Mouse (Mus musculus) kidney, adult 10 weeks (tissue): ENCODE measurements around the gene Tpte. TPM values are rescaled to one million over a fixed set of nuclear protein-coding genes. Genes with fewer than 3 reads are reported as not detected.

Experiments
- polyA plus RNA-seq: library from polyadenylated mRNA; stranded (reverse); fragments of 350-450 nt; fragmentation: Illumina TruSeq; extraction: RNeasy Lipid Tissue Mini Kit (QIAGEN cat#74804); gene quantifications from one replicate; pipeline ENCODE4 v1.2.3, GENCODE M21; 2014; ENCODE audit warnings: low read depth, low replicate concordance

Tpte gene
- not detected for polyA plus RNA-seq

DNA sequence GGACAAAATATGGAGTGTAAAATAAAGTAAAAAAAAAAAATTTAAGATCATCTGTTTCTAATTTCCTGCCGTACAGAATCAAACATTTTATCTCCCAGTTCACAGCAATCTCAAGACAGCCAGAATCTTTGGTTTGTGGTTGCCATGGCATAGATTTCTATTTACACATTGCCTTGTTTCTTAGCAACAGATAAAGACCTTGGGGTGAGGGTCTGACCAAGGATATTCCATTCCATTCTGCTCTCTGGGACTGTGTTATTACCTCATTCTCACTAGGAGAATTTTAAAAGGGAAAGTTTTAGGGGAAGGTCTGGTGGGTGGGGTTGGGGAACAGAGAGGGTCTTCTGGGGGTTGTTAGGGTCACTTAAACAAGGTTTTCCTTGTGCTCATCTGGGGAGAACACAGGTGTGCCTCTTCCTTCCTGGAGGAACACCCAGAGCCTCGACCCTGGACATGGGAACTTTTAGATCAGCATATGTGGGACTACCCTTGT, at the start of gene Tpte:
TSS of gene Tpte (plus strand) at position 443 of the 493 bp plus-strand sequence.

DNA sequence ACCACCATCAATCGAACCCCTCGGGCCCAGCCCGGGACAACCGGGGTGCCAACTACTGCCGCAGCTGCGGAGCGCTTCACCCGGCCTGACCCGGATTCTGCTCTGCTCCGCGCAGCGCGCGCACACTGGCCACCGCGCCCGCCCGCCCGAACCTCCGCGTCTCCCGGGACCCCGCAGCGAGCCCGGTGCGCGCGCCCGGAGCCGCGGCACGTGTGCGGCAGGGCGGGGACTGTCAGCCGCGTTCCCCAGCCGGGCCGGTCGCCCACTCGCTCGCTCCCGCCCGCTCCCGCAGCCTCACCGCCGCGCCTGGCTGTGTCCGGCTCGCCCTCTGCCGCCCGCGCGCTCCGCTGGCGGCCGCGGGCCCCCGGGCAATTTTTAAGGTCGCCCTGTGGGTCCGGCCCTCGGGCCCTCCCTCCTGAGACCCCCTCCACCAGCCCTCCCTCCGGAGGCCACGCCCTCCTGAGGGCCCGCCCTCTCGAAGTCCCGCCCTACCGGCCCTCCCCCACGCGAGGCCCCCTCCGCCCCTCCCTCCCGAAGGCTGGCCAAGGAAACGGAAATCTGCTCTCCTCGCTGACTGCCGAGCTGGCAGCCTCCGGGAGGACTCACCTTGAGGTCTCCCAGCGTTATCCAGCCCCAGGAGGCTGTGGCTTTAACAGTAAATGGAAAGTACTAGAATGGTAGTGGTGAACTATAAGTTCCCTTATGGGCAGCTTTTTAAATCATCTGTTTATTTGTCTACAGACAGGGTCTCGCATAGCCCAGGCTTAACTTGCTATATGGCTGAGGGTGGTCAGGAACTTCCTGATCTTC, 115.1 kb downstream of the Tpte start, which contains the start of gene Slc25a15:
TSS of gene Slc25a15 (minus strand) at position 456 of the 810 bp plus-strand sequence.

DNA sequence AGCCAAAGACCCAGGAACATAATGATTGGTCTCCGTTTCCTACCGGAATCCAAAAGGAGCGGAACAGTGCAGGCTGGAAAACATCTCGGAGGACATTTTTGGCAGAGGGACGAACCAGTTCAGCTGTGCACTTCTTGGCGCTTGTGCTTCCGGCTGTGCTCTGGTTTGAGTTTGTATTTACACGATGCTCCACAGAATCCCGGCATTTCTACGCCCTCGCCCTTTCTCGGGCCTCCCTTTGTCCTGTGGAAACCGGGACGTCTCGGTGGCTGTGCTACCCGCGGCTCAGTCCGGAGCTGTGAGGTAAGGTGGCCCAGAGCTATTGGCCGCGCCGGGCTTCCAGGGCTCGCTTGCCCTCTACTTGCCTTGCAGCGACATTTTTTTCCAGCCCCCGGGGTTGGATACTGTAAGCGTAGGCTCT, 128.1 kb downstream of the Tpte start, which contains the start of gene Mrps31:
TSS of gene Mrps31 (plus strand) at position 80 of the 421 bp plus-strand sequence.

Other genes starting within 250 kb of the Tpte start
- gene Atp7b, start 223.1 kb upstream of the Tpte start, polyA plus RNA-seq, result 0.36 TPM
- 26.7 TPM for gene Alg11, start 222.7 kb upstream of the Tpte start, polyA plus RNA-seq
- 4.3 TPM for gene Nek5, start 158.4 kb upstream of the Tpte start, polyA plus RNA-seq
- gene Nek3, start 117.0 kb upstream of the Tpte start, polyA plus RNA-seq, result 2.2 TPM
- gene Ckap2, start 97.6 kb upstream of the Tpte start, polyA plus RNA-seq, result 0.65 TPM
- gene Vps36, start 90.6 kb upstream of the Tpte start, polyA plus RNA-seq, result 46.7 TPM
- gene Thsd1, start 56.1 kb upstream of the Tpte start, polyA plus RNA-seq, result 0.57 TPM
- gene Slc25a15, start 115.2 kb downstream of the Tpte start, polyA plus RNA-seq, result 183 TPM
- gene Mrps31, start 127.9 kb downstream of the Tpte start, polyA plus RNA-seq, result 51.1 TPM